Mouse (Mus musculus): ENCODE measurements around the gene Tmem35b. TPM values are rescaled to one million over a fixed set of nuclear protein-coding genes. Genes with fewer than 3 reads are reported as not detected.
A peak's percentile ranks its signal among the peaks of the same experiment; 100 is the strongest.

Gene Tmem35b
- polyA plus RNA-seq, 1 experiment from 2014 or later: 17.7 TPM

- ATAC-seq (ENCODE audit: low FRiP score): peak; percentile 81
Observed at GRCm38 (mm10) chr4:127168914-127169345, 45.4 kb downstream of the Tmem35b start, which contains the start of gene Dlgap3. Gene Dlgap3, plus strand, starts transcription at chr4:127169204.

GRCm38 (mm10) chr4:127169346-127170221 lies 46.1 kb downstream of the Tmem35b start:
- H3K4me3 ChIP-seq (replicated peaks): peak overlapping the region; percentile 89
- H3K4me1 ChIP-seq: peaks cover 49% of the 10 kb centered on the region
- peak overlapping the region; percentile 91 for H3K4me2 ChIP-seq
- peak overlapping the region; percentile 88 for H3K27ac ChIP-seq (replicated peaks)
- no peaks in the 10 kb centered on the region for H3K36me3 ChIP-seq
- no peaks in the 10 kb centered on the region for H3K9me3 ChIP-seq (replicated peaks)
- H3K9ac ChIP-seq (replicated peaks): peak overlapping the region; percentile 96
- peak; percentile 52 for ATAC-seq (ENCODE audit: low FRiP score)
- H3K27me3 ChIP-seq (replicated peaks): 0 out of 2 replicates have a peak, but pooled peaks cover 6% of the 10 kb centered on the region
- WGBS: 2% methylated on average over 47 of the region's 51 CpGs

More at GRCm38 (mm10) chr4:127168914-127169345, 45.4 kb downstream of the Tmem35b start, which contains the start of gene Dlgap3:
- no peaks in the 10 kb centered on the region for H3K9me3 ChIP-seq (replicated peaks)
- 1% methylated on average over 53 of the region's 67 CpGs for WGBS
- H3K27me3 ChIP-seq (replicated peaks): 0 out of 2 replicates have a peak, but pooled peaks cover 6% of the 10 kb centered on the region
- no peaks in the 10 kb centered on the region for H3K36me3 ChIP-seq
- H3K9ac ChIP-seq (replicated peaks): peak within 1 kb of the TSS; percentile 96
- peak within 1 kb of the TSS; percentile 88 for H3K27ac ChIP-seq (replicated peaks)
- H3K4me3 ChIP-seq (replicated peaks): peak within 1 kb of the TSS; percentile 89
- H3K4me1 ChIP-seq: peaks cover 49% of the 10 kb centered on the region
- H3K4me2 ChIP-seq: peak within 1 kb of the TSS; percentile 91

GRCm38 (mm10) chr4:127170866-127171265 lies 47.4 kb downstream of the Tmem35b start:
- Histone ChIP-seq H3K4me3 (replicated peaks) (peak overlapping the region; percentile 89; the same call in 1 of the 2 replicates), H3K4me1 (peaks cover 52% of the 10 kb centered on the region)
- no peak for ATAC-seq (ENCODE audit: low FRiP score)

GRCm38 (mm10) chr4:127171341-127171905 lies 47.9 kb downstream of the Tmem35b start:
- 0 out of 2 replicates have a peak overlapping the region, but pooled peaks have one; percentile 89 for H3K4me3 ChIP-seq (replicated peaks)
- WGBS: 57% methylated on average over 4 of the region's 4 CpGs
- peaks cover 52% of the 10 kb centered on the region for H3K4me1 ChIP-seq
- peak overlapping the region; percentile 91 for H3K4me2 ChIP-seq
- no peaks in the 10 kb centered on the region for H3K9me3 ChIP-seq (replicated peaks)
- H3K27ac ChIP-seq (replicated peaks): no peak overlapping the region; the same call in 1 of the 2 replicates
- H3K36me3 ChIP-seq: no peaks in the 10 kb centered on the region
- 0 out of 2 replicates have a peak, but pooled peaks cover 6% of the 10 kb centered on the region for H3K27me3 ChIP-seq (replicated peaks)
- no peak for ATAC-seq (ENCODE audit: low FRiP score)
- 0 out of 2 replicates have a peak overlapping the region, but pooled peaks have one; percentile 34 for H3K9ac ChIP-seq (replicated peaks)

More at GRCm38 (mm10) chr4:127170866-127171265, 47.4 kb downstream of the Tmem35b start:
- no peaks in the 10 kb centered on the region for H3K36me3 ChIP-seq
- peak overlapping the region; percentile 37; the same call in 1 of the 2 replicates for H3K27ac ChIP-seq (replicated peaks)
- H3K4me2 ChIP-seq: peak overlapping the region; percentile 91
- H3K27me3 ChIP-seq (replicated peaks): 0 out of 2 replicates have a peak, but pooled peaks cover 6% of the 10 kb centered on the region
- H3K9ac ChIP-seq (replicated peaks): no peak overlapping the region
- no peaks in the 10 kb centered on the region for H3K9me3 ChIP-seq (replicated peaks)
- WGBS: 25% methylated on average over 5 of the region's 5 CpGs

- Histone ChIP-seq H3K4me1 (peaks cover 52% of the 10 kb centered on the region), H3K9ac (replicated peaks) (no peak overlapping the region), H3K4me2 (peak overlapping the region; percentile 38), H3K4me3 (replicated peaks) (no peak overlapping the region; the same call in 1 of the 2 replicates), H3K36me3 (no peaks in the 10 kb centered on the region), H3K27me3 (replicated peaks) (0 out of 2 replicates have a peak, but pooled peaks cover 3% of the 10 kb centered on the region), H3K9me3 (replicated peaks) (no peaks in the 10 kb centered on the region), H3K27ac (replicated peaks) (no peak overlapping the region)
- ATAC-seq (ENCODE audit: low FRiP score): no peak
- WGBS: 15% methylated on average over 7 of the region's 7 CpGs
Observed at GRCm38 (mm10) chr4:127172119-127172518, 48.6 kb downstream of the Tmem35b start.

DNA sequence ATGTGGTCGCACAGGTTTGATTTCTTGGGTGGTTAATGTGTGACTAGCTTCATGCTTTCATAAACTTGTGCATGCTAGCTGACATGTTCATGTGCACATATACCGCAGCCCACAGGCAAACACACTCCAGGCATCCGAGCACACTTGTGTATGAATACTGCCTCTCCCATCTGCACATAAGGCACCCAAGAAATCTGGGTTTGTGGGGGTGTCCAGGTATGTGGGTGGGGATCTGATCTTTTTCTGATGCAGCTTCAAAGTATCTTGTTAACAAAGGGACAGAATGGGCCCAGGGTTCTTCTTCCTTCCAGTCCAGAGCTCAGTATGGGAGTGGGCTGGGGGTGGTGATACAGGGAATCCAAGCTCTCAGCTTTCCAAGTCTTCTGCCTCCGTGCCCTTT lies 49.1 kb downstream of the Tmem35b start:
- Histone ChIP-seq H3K27ac (replicated peaks) (no peak overlapping the region), H3K4me3 (replicated peaks) (no peak overlapping the region; the same call in 1 of the 2 replicates), H3K36me3 (no peaks in the 10 kb centered on the region), H3K9me3 (replicated peaks) (no peaks in the 10 kb centered on the region), H3K4me2 (peak overlapping the region; percentile 38), H3K9ac (replicated peaks) (no peak overlapping the region), H3K4me1 (peaks cover 50% of the 10 kb centered on the region), H3K27me3 (replicated peaks) (0 out of 2 replicates have a peak, but pooled peaks cover 3% of the 10 kb centered on the region)
- no peak for ATAC-seq (ENCODE audit: low FRiP score)
- 66% methylated on average over 4 of the region's 4 CpGs for WGBS

- Histone ChIP-seq H3K4me2 (peak overlapping the region; percentile 38), H3K27ac (replicated peaks) (no peak overlapping the region), H3K9me3 (replicated peaks) (no peaks in the 10 kb centered on the region), H3K9ac (replicated peaks) (0 out of 2 replicates have a peak overlapping the region, but pooled peaks have one; percentile 17), H3K4me1 (peaks cover 44% of the 10 kb centered on the region), H3K27me3 (replicated peaks) (0 out of 2 replicates have a peak, but pooled peaks cover 3% of the 10 kb centered on the region), H3K36me3 (no peaks in the 10 kb centered on the region), H3K4me3 (replicated peaks) (0 out of 2 replicates have a peak overlapping the region, but pooled peaks have one; percentile 13)
- no peak for ATAC-seq (ENCODE audit: low FRiP score)
- WGBS: 6% methylated on average over 8 of the region's 8 CpGs
Observed at GRCm38 (mm10) chr4:127173461-127173860, 50.0 kb downstream of the Tmem35b start.

DNA sequence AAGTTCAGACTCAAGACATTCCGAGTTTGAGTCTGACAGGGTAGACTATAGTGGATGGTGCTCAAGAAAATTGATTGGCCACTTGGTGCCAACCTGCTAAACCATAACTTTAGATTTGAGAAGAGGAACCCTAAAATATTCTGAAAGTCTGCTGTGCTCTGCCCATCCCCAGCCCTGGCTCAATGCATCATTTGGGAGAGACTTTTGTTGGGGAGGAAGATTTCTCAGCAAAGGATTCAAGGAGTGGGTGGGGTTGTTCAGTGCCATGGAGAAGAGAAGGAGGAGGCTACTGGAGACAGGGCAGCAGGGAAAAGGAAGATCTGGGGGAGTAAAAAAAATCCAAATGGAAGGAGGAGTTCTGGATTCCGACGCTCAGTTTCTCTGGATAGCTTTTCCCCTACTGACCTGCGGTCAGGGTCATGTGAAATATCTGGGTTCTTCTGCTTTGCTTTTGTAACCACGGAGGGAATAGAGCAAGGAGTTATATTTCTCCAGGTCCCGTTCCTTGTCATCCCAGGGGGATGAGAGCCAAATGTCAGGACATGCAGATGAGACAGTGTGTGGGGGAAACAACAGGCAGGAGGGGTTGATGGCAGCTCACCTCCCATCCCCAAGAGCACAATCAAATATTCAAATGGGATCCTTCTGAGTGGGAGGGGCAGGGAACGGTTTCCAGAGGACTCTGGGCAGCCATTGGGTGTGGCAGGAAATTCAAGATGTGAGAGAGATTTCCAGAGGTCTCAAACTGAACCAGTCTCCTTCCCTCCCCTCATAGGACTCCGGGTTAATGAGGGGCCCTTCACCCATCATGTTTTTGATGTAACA lies 50.8 kb downstream of the Tmem35b start:
- no peak overlapping the region for H3K9ac ChIP-seq (replicated peaks)

DNA sequence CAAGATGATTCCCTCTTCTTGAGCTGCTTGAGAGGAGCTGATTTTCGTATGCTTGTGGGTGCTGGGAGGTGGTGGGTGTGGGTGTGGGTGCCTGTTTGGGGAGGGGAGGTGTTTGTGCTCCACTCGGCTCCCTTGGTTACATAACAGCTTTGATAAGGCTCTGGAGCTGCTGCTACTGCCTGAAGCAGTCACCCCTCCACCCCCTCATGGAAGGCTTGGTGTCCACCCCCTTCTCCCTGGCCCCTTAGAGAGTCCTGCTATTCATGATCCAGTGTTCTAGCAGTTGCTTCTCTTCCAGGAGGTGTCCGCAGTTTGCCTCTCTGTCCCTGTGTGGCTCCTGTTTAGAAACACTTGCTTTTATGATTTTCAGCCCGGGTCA lies 51.4 kb downstream of the Tmem35b start:
- no peak overlapping the region for H3K27ac ChIP-seq (replicated peaks)
- 58% methylated on average over 4 of the region's 4 CpGs for WGBS
- H3K36me3 ChIP-seq: no peaks in the 10 kb centered on the region

More for the DNA sequence above, 50.8 kb downstream of the Tmem35b start:
- no peak for ATAC-seq (ENCODE audit: low FRiP score)
- Histone ChIP-seq H3K27ac (replicated peaks) (no peak overlapping the region), H3K9me3 (replicated peaks) (no peaks in the 10 kb centered on the region), H3K27me3 (replicated peaks) (0 out of 2 replicates have a peak, but pooled peaks cover 3% of the 10 kb centered on the region), H3K4me2 (no peak overlapping the region), H3K4me1 (peaks cover 52% of the 10 kb centered on the region), H3K36me3 (no peaks in the 10 kb centered on the region), H3K4me3 (replicated peaks) (no peak overlapping the region)
- WGBS: 49% methylated on average over 8 of the region's 8 CpGs

DNA sequence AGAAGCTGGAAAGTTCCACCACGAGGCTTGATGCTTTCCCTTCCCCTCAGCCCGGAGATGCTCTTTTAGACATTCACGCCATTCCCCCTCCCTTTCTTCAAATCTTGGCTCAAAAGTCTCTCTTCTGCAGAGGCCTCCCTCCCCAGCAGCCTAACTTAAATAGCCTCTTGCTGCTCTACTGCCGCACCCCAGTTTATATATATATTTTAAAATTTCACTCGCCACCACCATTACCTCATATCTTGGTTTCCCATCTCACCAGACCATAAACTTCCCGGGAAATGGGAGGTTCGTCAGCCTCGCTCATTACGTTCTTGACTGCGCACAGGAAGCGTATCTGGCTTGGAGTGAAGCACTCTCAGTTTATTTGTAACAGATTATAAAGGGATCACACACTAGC lies 54.5 kb downstream of the Tmem35b start:
- 79% methylated on average over 11 of the region's 11 CpGs for WGBS
- Histone ChIP-seq H3K4me3 (replicated peaks) (no peak overlapping the region), H3K36me3 (no peaks in the 10 kb centered on the region), H3K27me3 (replicated peaks) (no peaks in the 10 kb centered on the region), H3K9me3 (replicated peaks) (no peaks in the 10 kb centered on the region), H3K9ac (replicated peaks) (no peak overlapping the region), H3K4me1 (peaks cover 33% of the 10 kb centered on the region), H3K27ac (replicated peaks) (no peak overlapping the region), H3K4me2 (no peak overlapping the region)
- ATAC-seq (ENCODE audit: low FRiP score): no peak

More for the DNA sequence above, 51.4 kb downstream of the Tmem35b start:
- H3K9me3 ChIP-seq (replicated peaks): no peaks in the 10 kb centered on the region
- H3K4me2 ChIP-seq: no peak overlapping the region
- H3K27me3 ChIP-seq (replicated peaks): 0 out of 2 replicates have a peak, but pooled peaks cover 3% of the 10 kb centered on the region
- H3K4me3 ChIP-seq (replicated peaks): no peak overlapping the region
- H3K9ac ChIP-seq (replicated peaks): no peak overlapping the region
- no peak for ATAC-seq (ENCODE audit: low FRiP score)
- H3K4me1 ChIP-seq: peaks cover 53% of the 10 kb centered on the region

Measured in neural tube, embryonic 15.5 days (tissue).